Mouse (Mus musculus) cerebellum, postnatal 14 days (tissue): Measurements from ENCODE around the gene Cd47.

Source experiments
- DNase-seq, 2 experiments: peaks; one replicate each; pipeline ENCODE4 v3.0.0; 2021; ENCODE audit warnings: mixed read lengths in 2 of 2

Cd47 gene

GRCm38 (mm10) chr16:49876291-49877030, 76.1 kb downstream of the Cd47 start:
- DNase-seq, result no peak

GRCm38 (mm10) chr16:49877243-49877642, 76.9 kb downstream of the Cd47 start:
- DNase-seq, result no peak

- no peak for DNase-seq
Observed at GRCm38 (mm10) chr16:49878051-49878450, 77.7 kb downstream of the Cd47 start.

- DNase-seq, result peak in 1 of 2 experiments; percentile 28
Observed at GRCm38 (mm10) chr16:49886403-49887066, 86.2 kb downstream of the Cd47 start.

- no peak for DNase-seq
Observed at GRCm38 (mm10) chr16:49887290-49887689, 87.0 kb downstream of the Cd47 start.

- DNase-seq, result no peak
Observed at GRCm38 (mm10) chr16:49887811-49888564, 87.7 kb downstream of the Cd47 start.

GRCm38 (mm10) chr16:49889031-49889655, 88.8 kb downstream of the Cd47 start:
- DNase-seq, result no peak

- DNase-seq, result no peak
Observed at GRCm38 (mm10) chr16:49892252-49892651, 91.9 kb downstream of the Cd47 start.

- DNase-seq, result peak; percentile 31 to 48
Observed at GRCm38 (mm10) chr16:49892945-49893344, 92.6 kb downstream of the Cd47 start.

- no peak for DNase-seq
Observed at GRCm38 (mm10) chr16:49894624-49895023, 94.3 kb downstream of the Cd47 start.

- DNase-seq, result no peak
Observed at GRCm38 (mm10) chr16:49896132-49896531, 95.8 kb downstream of the Cd47 start.

GRCm38 (mm10) chr16:49901395-49901794, 101.1 kb downstream of the Cd47 start:
- no peak for DNase-seq

GRCm38 (mm10) chr16:49902083-49902482, 101.8 kb downstream of the Cd47 start:
- DNase-seq, result no peak

GRCm38 (mm10) chr16:49904248-49904930, 104.1 kb downstream of the Cd47 start:
- DNase-seq, result no peak

GRCm38 (mm10) chr16:49905041-49905440, 104.7 kb downstream of the Cd47 start:
- no peak for DNase-seq

GRCm38 (mm10) chr16:49905601-49906001, 105.3 kb downstream of the Cd47 start:
- DNase-seq, result no peak

- DNase-seq, result no peak
Observed at GRCm38 (mm10) chr16:49906066-49906465, 105.7 kb downstream of the Cd47 start.

GRCm38 (mm10) chr16:49906940-49907339, 106.6 kb downstream of the Cd47 start:
- no peak for DNase-seq

GRCm38 (mm10) chr16:49907356-49907755, 107.0 kb downstream of the Cd47 start:
- DNase-seq, result no peak

- DNase-seq, result no peak
Observed at GRCm38 (mm10) chr16:49909536-49909935, 109.2 kb downstream of the Cd47 start.

- DNase-seq, result no peak
Observed at GRCm38 (mm10) chr16:49914094-49914493, 113.8 kb downstream of the Cd47 start.
